Comparison of ENCODE assay signal across 27 mouse cellular contexts in genomic region chr12:34461728-34462127, GRCm38 (mm10).
A peak's percentile ranks its signal among the peaks of the same experiment; 100 is the strongest.
DNase-seq lines count a peak whose midpoint lies in the region; ATAC-seq and TF ChIP-seq lines count a peak whose summit lies in the region.
"Had no signal": no experiment of that assay in that cellular context is flagged by ENCODE, and none has a peak within 500 bp of the region (broad histone marks: within the 10 kb centered on the region; RNA-seq: fewer than 3 reads in every experiment).

No protein-coding gene starts in this region.

- no peaks in the 10 kb centered on the region for H3K27me3 ChIP-seq in hindbrain, embryonic 16.5 days (replicated peaks; ENCODE audit: control insufficient read depth, insufficient read depth, low read length)
- H3K27me3 ChIP-seq in hindbrain, embryonic 12.5 days: no peaks in the 10 kb centered on the region
- H3K27me3 ChIP-seq: embryonic facial prominence, embryonic 13.5 days; limb, embryonic 12.5 days; liver, embryonic 15.5 days; neural tube, embryonic 13.5 days had no signal

- no peaks in the 10 kb centered on the region for H3K9me3 ChIP-seq in hindbrain, embryonic 16.5 days (ENCODE audit: control insufficient read depth, low read length)
- no peaks in the 10 kb centered on the region for H3K9me3 ChIP-seq in hindbrain, embryonic 12.5 days (replicated peaks)
- H3K9me3 ChIP-seq: embryonic facial prominence, embryonic 13.5 days; forebrain, embryonic 10.5 days; heart, embryonic 10.5 days; limb, embryonic 12.5 days; liver, embryonic 15.5 days; neural tube, embryonic 13.5 days had no signal

- TF ChIP-seq CTCF in brain, embryonic 14.5 days (IDR thresholded peaks at IDR 0.05; ENCODE audit: borderline replicate concordance, extremely low read depth, insufficient read depth, insufficient read length): no peak

- peak; percentile 53 for DNase-seq in brain, embryonic 14.5 days (ENCODE audit: low read depth)
- DNase-seq in cerebellum, adult 18-20 months: peak; percentile 26 to 43
- peak; percentile 47 to 72 for DNase-seq in cerebellum, postnatal 14 days
- DNase-seq in urinary bladder, adult 2 months (ENCODE audit: low spot score): no peak
- no peak for DNase-seq in heart, adult 9 months (ENCODE audit: low spot score in 2 of 2)
- DNase-seq: adrenal gland, postnatal 14 days; forebrain, postnatal 0 days; gastrocnemius, postnatal 10 days; heart, postnatal 36 days; kidney, adult 8-10 months; kidney, postnatal 4 days; layer of hippocampus, postnatal 36 days; lung, postnatal 36 days; thymus, adult 2 months; thymus, postnatal 36 days had no signal

- H3K27ac ChIP-seq in hindbrain, embryonic 16.5 days (ENCODE audit: low read depth, low read length): no peak overlapping the region
- H3K27ac ChIP-seq in hindbrain, embryonic 12.5 days: no peak overlapping the region
- H3K27ac ChIP-seq: embryonic facial prominence, embryonic 13.5 days; forebrain, embryonic 10.5 days; heart, embryonic 10.5 days; kidney, postnatal 0 days; limb, embryonic 12.5 days; liver, embryonic 15.5 days; neural tube, embryonic 13.5 days had no signal

- no peak overlapping the region for H3K9ac ChIP-seq in hindbrain, embryonic 16.5 days (ENCODE audit: low read depth, low read length)
- H3K9ac ChIP-seq in hindbrain, embryonic 12.5 days: no peak overlapping the region
- H3K9ac ChIP-seq: embryonic facial prominence, embryonic 13.5 days; forebrain, postnatal 0 days; limb, embryonic 12.5 days; liver, embryonic 15.5 days; neural tube, embryonic 13.5 days had no signal

- no peak overlapping the region for H3K4me2 ChIP-seq in hindbrain, embryonic 16.5 days (ENCODE audit: low read length)
- H3K4me2 ChIP-seq in hindbrain, embryonic 12.5 days (replicated peaks): no peak overlapping the region
- H3K4me2 ChIP-seq: embryonic facial prominence, embryonic 13.5 days; limb, embryonic 12.5 days; liver, embryonic 15.5 days; midbrain, embryonic 11.5 days; neural tube, embryonic 13.5 days had no signal

- H3K4me3 ChIP-seq in hindbrain, embryonic 16.5 days (ENCODE audit: low read length): no peak overlapping the region
- no peak overlapping the region for H3K4me3 ChIP-seq in hindbrain, embryonic 12.5 days
- H3K4me3 ChIP-seq: embryonic facial prominence, embryonic 13.5 days; forebrain, embryonic 10.5 days; heart, embryonic 10.5 days; limb, embryonic 12.5 days; liver, embryonic 15.5 days; neural tube, embryonic 13.5 days had no signal

- no peaks in the 10 kb centered on the region for H3K36me3 ChIP-seq in hindbrain, embryonic 16.5 days (ENCODE audit: control insufficient read depth, insufficient read depth, low read length)
- H3K36me3 ChIP-seq in hindbrain, embryonic 12.5 days: no peaks in the 10 kb centered on the region
- H3K36me3 ChIP-seq: embryonic facial prominence, embryonic 13.5 days; forebrain, embryonic 10.5 days; heart, embryonic 10.5 days; limb, embryonic 12.5 days; liver, embryonic 15.5 days; neural tube, embryonic 13.5 days had no signal

- ATAC-seq in hindbrain, embryonic 16.5 days: peak; percentile 80; the same call in 1 of the 2 replicates
- ATAC-seq in hindbrain, embryonic 12.5 days (ENCODE audit: low FRiP score): no peak
- ATAC-seq: CD4-positive, CD25-positive, alpha-beta regulatory T cell, adult 4 months; forebrain, postnatal 0 days; intestine, embryonic 16.5 days had no signal

- TF ChIP-seq POLR2A in brain, embryonic 14.5 days (IDR thresholded peaks at IDR 0.05; ENCODE audit: borderline replicate concordance, extremely low read depth, insufficient read depth, insufficient read length, poor library complexity, severe bottlenecking): no peak

- 45% methylated on average over 1 of the region's 1 CpGs for WGBS in hindbrain, embryonic 16.5 days
- 64% methylated on average over 1 of the region's 1 CpGs for WGBS in hindbrain, embryonic 12.5 days

- no peaks in the 10 kb centered on the region for H3K4me1 ChIP-seq in hindbrain, embryonic 16.5 days (ENCODE audit: control insufficient read depth, insufficient read depth, low read depth, low read length)
- no peaks in the 10 kb centered on the region for H3K4me1 ChIP-seq in hindbrain, embryonic 12.5 days
- H3K4me1 ChIP-seq: embryonic facial prominence, embryonic 13.5 days; forebrain, embryonic 10.5 days; heart, embryonic 10.5 days; limb, embryonic 12.5 days; liver, embryonic 15.5 days; neural tube, embryonic 13.5 days had no signal

Comparison
In these comparisons a context has a peak if more than half of its experiments do, and no peak if none do; other contexts are left out.
1. DNase-seq: peak in brain, embryonic 14.5 days (single experiment), cerebellum, adult 18-20 months (2 of 2) and cerebellum, postnatal 14 days (2 of 2); none in urinary bladder, adult 2 months (single experiment) and heart, adult 9 months (0 of 2).